Mouse (Mus musculus): Measurements from ENCODE around the gene Tarsl2.

- no peak for TF ChIP-seq POLR2A (IDR thresholded peaks at IDR 0.05; ENCODE audit: control insufficient read depth, extremely low read depth, insufficient read depth, low read length, poor library complexity)
- no peak for TF ChIP-seq CTCF (IDR thresholded peaks at IDR 0.05; ENCODE audit: borderline replicate concordance, control insufficient read depth, extremely low read depth, insufficient read depth, low read length, poor library complexity)
These were observed 24.0 kb upstream of the Tarsl2 start for GRCm38 (mm10) chr7:65620746-65621145.

Measured in thymus, adult 2 months (tissue).